Mouse (Mus musculus): ENCODE data around the gene Mmp2.

DNA sequence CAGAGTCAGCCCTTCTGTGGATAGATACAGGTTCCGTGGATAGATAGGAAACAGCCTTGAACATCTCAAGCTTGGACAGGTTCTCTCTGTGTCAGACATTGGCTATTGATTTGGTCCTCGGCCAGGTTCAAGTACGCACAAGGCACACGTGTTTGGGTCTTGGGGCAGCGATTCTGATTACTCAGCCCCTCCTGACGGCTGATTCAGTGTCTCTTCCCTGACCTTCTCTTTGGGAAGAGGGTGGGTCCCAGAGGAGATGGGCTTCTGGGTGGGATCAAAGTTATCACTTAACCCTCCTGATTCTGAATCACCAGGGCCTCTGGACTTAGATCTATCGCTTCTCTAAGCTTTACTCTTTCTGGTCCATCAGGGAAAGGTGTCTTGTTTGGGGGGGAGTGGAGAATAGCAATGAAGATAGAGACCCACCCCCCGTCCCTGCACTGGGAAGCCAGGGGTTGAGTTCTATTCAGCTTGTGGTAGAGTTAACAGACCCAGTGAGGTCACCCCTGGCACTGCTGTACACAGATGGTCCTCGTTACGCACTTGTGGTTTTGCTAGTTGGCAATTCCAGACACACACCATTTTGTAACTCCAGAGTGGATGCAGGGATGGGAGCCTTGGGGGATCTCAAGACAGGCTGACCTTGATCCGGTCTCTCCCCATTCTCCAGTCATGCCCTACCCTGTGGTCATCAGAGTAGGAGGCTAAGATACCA is 7.9 kb downstream of the Mmp2 start:
- TF ChIP-seq POLR2A (IDR thresholded peaks at IDR 0.05; ENCODE audit: borderline replicate concordance, extremely low read depth, insufficient read depth, insufficient read length, poor library complexity, severe bottlenecking) (no peak), CTCF (IDR thresholded peaks at IDR 0.05; ENCODE audit: borderline replicate concordance, extremely low read depth, insufficient read depth, insufficient read length) (no peak)
